Mouse (Mus musculus): Measurements from ENCODE around the gene Ppil6.
A peak's percentile ranks its signal among the peaks of the same experiment; 100 is the strongest.

The Ppil6 gene

GRCm38 (mm10) chr10:41489708-41490517 lies at the start of gene Ppil6, which contains the start of gene Smpd2:
Gene Ppil6 (plus strand): TSS chr10:41490439.
Gene Smpd2 (minus strand): TSS chr10:41490369.
- peak; percentile 99 for DNase-seq

- DNase-seq, result no peak
Observed at GRCm38 (mm10) chr10:41448216-41448615, 42.0 kb upstream of the Ppil6 start.

GRCm38 (mm10) chr10:41449684-41450083 lies 40.6 kb upstream of the Ppil6 start:
- DNase-seq, result no peak

- DNase-seq, result peak; percentile 97
Observed at GRCm38 (mm10) chr10:41450137-41450670, 40.0 kb upstream of the Ppil6 start, which contains the start of gene Zbtb24. Gene Zbtb24 (plus strand): TSS chr10:41450383.

GRCm38 (mm10) chr10:41450780-41451522 lies 39.3 kb upstream of the Ppil6 start:
- no peak for DNase-seq

GRCm38 (mm10) chr10:41451656-41452055 lies 38.6 kb upstream of the Ppil6 start:
- DNase-seq, result peak; percentile 61

GRCm38 (mm10) chr10:41452791-41453190 lies 37.4 kb upstream of the Ppil6 start:
- DNase-seq, result no peak

- DNase-seq, result no peak
Observed at GRCm38 (mm10) chr10:41459990-41460389, 30.2 kb upstream of the Ppil6 start.

GRCm38 (mm10) chr10:41460501-41460900 lies 29.7 kb upstream of the Ppil6 start:
- no peak for DNase-seq

GRCm38 (mm10) chr10:41461057-41461722 lies 29.0 kb upstream of the Ppil6 start:
- no peak for DNase-seq

GRCm38 (mm10) chr10:41464401-41464955 lies 25.8 kb upstream of the Ppil6 start:
- no peak for DNase-seq

GRCm38 (mm10) chr10:41467325-41467724 lies 22.9 kb upstream of the Ppil6 start:
- DNase-seq, result no peak

- DNase-seq, result no peak
Observed at GRCm38 (mm10) chr10:41470693-41471092, 19.5 kb upstream of the Ppil6 start.

GRCm38 (mm10) chr10:41472534-41472933 lies 17.7 kb upstream of the Ppil6 start:
- DNase-seq, result no peak

GRCm38 (mm10) chr10:41472962-41473481 lies 17.2 kb upstream of the Ppil6 start:
- no peak for DNase-seq

GRCm38 (mm10) chr10:41473782-41474468 lies 16.3 kb upstream of the Ppil6 start:
- DNase-seq, result no peak

- no peak for DNase-seq
Observed at GRCm38 (mm10) chr10:41474981-41475391, 15.3 kb upstream of the Ppil6 start.

GRCm38 (mm10) chr10:41476171-41477017 lies 13.8 kb upstream of the Ppil6 start, which contains the start of gene Mical1:
Gene Mical1 (plus strand): TSS chr10:41476314.
- DNase-seq, result peak; percentile 58

GRCm38 (mm10) chr10:41477018-41477277 lies 13.3 kb upstream of the Ppil6 start:
- no peak for DNase-seq

GRCm38 (mm10) chr10:41477278-41478181 lies 12.7 kb upstream of the Ppil6 start:
- peak; percentile 52 for DNase-seq

All from kidney, adult 18-20 months (tissue).